Mouse (Mus musculus) spleen, adult 2 months (tissue): ENCODE results near the gene Rims4.

Source experiments
- CTCF ChIP-seq: fragments of 200-500 bp; IDR thresholded peaks from 2 replicates; pipeline ENCODE4 v1.5.1; 2011; ENCODE audit warnings: mild to moderate bottlenecking, inconsistent platforms; ENCODE audit not compliant: insufficient read depth, insufficient read length, insufficient replicate concordance; ENCODE audit errors: extremely low read depth
- POLR2A ChIP-seq: fragments of 200-500 bp; IDR thresholded peaks from 2 replicates; pipeline ENCODE4 v1.6.1; 2011; ENCODE audit warnings: low read depth, low read length, inconsistent platforms

GRCm38 (mm10) chr2:163903461-163903860 is 15.0 kb downstream of the Rims4 start:
- TF ChIP-seq POLR2A (no peak), CTCF (no peak)
